Mouse (Mus musculus): ENCODE results near the gene Nabp2.

The Nabp2 gene

DNA sequence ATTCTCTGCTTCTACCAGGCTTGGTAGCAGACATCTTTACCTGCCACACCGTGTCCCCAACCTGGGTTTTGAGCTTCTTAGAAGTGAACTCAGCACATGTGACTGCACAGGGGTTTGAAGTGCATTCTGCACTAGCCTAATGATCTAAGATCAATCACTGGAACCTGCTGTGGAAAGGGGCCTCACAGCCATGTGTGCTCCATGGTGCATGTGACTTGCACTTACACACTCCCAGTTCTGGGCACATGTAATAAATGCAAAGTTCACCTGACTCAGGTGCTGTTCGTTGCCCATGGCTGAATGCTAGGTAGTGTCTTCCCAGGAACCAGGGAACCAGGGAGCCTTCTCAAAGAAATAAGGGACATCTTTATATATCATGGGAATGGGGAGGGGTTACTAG lies 22.1 kb upstream of the Nabp2 start:
- in situ Hi-C loops (cut with MboI, MseI): no loop called here

DNA sequence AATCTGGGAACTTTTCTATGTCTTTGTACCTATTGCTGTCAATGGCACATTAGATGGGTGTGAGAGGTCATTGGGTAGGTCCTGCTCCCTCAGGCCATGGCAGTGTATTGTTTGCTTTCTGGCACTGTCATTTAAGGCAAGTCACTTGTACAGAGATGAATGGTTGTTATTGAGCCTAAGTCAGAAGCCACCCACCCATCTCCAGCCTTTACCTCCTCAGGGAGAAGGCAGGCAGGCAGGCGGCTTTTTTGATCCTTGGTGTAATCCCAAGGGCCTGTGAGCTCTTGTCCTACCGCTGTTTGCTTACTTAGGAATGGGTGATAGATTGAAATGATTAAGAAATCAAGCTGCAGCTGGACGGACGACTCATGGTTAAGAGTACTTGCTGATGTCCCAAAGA lies 18.2 kb upstream of the Nabp2 start:
- in situ Hi-C loops (cut with MboI, MseI): no loop called here

DNA sequence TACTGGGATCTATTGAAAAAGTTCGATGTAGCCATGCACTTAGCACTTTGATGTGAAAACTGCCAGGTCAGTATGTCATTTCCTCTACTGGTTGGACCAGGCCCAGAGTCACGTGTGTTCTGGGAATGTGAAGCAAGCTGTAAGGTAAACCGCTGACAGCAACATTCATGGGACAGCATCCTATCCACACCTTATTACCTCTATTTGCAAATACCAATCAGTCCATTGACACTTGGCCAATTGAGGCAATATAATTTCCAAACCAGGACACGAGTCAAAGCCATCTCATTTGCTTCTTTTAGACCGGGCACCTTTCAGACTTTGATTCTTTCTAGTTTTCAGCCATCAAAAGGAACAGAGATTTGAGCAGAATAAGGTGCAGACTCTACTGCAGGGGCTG lies 17.8 kb upstream of the Nabp2 start:
- in situ Hi-C loops (cut with MboI, MseI): no loop called here

- in situ Hi-C loops (cut with MboI, MseI): no loop called here
These were observed 14.0 kb upstream of the Nabp2 start for GRCm38 (mm10) chr10:128425260-128425659.

- in situ Hi-C loops (cut with MboI, MseI): no loop called here
These were observed 13.3 kb upstream of the Nabp2 start for GRCm38 (mm10) chr10:128424604-128425003.

DNA sequence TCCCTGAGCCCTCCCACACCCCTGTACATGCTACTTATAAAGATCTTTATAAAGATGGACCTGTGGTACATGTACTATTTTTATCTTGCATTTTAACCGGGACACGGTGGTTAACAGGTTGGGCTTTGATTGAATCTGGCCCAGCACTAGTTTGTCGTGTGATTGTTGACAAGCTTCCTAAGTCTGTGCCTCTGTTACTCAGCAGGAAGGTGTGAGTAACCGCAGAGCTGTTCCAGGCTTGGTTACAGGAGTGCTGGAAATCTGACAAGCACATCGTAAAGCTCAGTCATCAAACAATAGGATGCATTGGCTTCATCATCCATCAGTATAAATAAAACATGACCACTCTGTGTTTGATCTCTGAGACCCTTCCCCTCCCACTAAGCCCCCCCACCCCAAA lies 11.1 kb upstream of the Nabp2 start:
- in situ Hi-C loops (cut with MboI, MseI): no loop called here

GRCm38 (mm10) chr10:128414848-128415247 lies 3.6 kb upstream of the Nabp2 start:
- in situ Hi-C loops (cut with MboI, MseI): no loop called here

DNA sequence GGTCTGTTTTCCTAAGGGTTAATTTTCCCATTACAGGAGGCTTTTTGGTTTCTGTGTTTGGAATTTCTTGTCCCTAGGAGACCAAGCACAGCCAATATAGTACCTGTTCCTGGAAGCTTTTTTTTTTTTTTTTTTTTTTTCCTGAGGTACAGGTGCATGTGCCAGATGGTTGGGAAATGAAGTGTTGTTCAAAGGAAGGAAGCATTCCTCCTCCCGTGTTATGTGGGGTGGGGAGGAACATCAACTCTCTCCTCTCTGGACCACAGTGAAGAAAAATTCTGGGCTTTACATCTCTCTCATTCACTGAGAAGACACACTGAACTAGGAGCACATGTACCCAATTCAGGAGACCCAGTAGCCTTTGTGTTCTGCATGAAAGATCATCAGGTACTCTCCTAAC lies 1.8 kb upstream of the Nabp2 start:
- in situ Hi-C loops (cut with MboI, MseI): no loop called here

DNA sequence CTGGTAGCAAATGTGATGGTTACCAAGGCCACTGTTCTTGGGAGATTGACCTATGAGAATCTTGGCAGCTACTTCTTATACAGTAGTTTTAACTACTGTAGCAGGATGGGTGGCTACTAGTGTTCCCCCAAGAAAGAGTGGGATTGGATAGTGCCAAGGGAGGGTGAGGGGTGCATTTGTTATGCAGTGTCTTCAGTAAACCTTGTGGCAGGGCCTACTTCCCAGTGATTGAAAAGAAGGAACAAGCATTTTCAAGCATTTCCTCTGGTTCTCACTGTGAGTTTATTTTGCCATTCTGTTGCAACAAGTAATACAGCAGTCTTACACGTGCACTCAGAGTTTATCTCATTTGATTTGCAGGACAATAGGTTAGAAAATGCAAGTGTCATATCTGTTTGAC lies 1.3 kb upstream of the Nabp2 start:
- in situ Hi-C loops (cut with MboI, MseI): no loop called here

DNA sequence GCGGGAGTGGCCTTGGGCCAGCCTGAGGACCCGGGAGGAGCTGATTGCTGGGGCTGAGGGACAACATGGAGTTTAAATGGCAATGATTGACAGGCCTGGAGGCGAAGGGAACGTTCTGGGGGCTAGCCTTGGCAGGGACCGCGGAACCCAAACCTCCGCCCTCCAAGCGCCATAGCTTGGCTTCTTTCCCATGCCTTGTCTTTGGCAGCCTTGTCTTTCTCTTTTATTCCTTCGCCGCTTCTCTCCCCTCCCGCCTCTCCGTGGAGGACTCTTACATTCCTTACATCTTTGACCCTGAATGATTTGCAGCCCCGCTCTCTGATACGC lies 726 bp upstream of the Nabp2 start:
- in situ Hi-C loops (cut with MboI, MseI): no loop called here

- in situ Hi-C loops (cut with MboI, MseI): no loop called here
These were observed 789 bp downstream of the Nabp2 start for GRCm38 (mm10) chr10:128410560-128410845.

DNA sequence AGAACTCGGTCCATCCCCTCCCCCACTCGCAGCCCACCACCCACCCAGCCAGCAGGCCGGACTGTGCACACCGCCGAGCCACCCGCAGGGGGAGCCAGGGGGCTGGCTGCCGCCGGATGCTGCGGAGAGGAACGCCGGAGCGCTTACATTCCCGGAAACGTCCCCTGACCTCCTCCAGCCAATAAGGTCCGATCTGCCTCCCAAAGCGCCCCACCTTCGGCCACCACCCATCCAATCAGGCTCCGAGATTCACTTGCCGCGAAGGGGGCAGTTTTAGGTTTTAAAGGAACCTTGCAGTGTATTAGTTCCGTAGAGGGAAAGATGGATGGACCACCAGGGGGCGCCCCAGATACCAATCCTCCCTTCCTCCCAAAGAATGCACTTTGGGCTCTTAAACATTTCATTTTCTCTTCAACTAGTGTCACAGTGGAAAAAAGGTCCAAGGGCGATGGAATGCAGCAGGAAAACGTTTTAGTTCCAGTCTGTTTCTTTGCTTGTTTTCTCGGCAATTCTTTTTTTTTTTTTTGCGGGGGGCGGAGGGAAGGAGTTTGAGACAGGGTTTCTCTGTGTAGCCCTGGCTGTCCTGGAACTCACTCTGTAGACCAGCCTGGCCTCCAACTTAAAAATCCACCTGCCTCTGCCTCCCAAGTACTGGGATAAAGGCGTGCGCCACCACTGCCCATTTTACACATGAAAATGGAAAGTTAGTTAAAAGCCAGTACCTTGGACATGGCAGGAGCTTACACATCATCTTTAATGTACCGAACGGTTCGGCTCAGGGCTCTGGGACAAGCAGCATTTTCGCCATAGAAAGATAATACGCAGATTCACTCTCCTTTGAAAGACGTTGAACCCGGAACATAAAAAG lies 1.4 kb downstream of the Nabp2 start:
- in situ Hi-C loops (cut with MboI, MseI): loop anchor here in 1 of 2 experiments (5.0 kb wide), 2 partner anchors 42 to 137 kb away; partner anchors contain the start of genes Rpl41 and Zc3h10

GRCm38 (mm10) chr10:128408591-128409535 lies 2.4 kb downstream of the Nabp2 start:
- in situ Hi-C loops (cut with MboI, MseI): loop anchor here in 1 of 2 experiments (5.0 kb wide), 2 partner anchors 43 to 138 kb away; partner anchors contain the start of genes Rpl41 and Zc3h10

DNA sequence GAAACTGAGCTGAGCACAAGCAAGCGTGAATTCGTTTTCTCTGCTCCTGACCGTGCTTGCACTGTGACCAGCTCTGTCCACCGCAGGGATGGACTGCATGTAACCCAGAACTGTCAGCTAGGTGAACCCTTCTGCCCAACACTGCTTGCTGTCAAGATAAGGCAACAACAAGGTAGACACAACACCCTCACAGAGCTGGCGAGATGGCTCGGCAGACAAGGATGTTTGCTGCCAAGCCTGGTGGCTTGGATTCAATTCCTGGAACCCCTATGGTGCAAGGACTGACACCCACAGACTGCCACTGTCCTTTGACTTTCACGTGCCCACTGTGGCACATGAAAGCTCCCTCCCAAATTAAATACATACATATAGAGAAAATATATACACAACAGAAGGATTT lies 7.4 kb downstream of the Nabp2 start:
- in situ Hi-C loops (cut with MboI, MseI): no loop called here

- in situ Hi-C loops (cut with MboI, MseI): no loop called here
These were observed 9.7 kb downstream of the Nabp2 start for GRCm38 (mm10) chr10:128401638-128402037.

- in situ Hi-C loops (cut with MboI, MseI): no loop called here
These were observed 10.2 kb downstream of the Nabp2 start, which contains the start of gene Slc39a5 for GRCm38 (mm10) chr10:128401056-128401455. Slc39a5 (minus strand) TSS chr10:128401229.

- in situ Hi-C loops (cut with MboI, MseI): no loop called here
These were observed 11.0 kb downstream of the Nabp2 start for GRCm38 (mm10) chr10:128400338-128400737.

GRCm38 (mm10) chr10:128397466-128397865 lies 13.8 kb downstream of the Nabp2 start:
- in situ Hi-C loops (cut with MboI, MseI): no loop called here

GRCm38 (mm10) chr10:128396716-128397264 lies 14.5 kb downstream of the Nabp2 start:
- in situ Hi-C loops (cut with MboI, MseI): no loop called here

- in situ Hi-C loops (cut with MboI, MseI): no loop called here
These were observed 15.1 kb downstream of the Nabp2 start for GRCm38 (mm10) chr10:128396017-128396673.

DNA sequence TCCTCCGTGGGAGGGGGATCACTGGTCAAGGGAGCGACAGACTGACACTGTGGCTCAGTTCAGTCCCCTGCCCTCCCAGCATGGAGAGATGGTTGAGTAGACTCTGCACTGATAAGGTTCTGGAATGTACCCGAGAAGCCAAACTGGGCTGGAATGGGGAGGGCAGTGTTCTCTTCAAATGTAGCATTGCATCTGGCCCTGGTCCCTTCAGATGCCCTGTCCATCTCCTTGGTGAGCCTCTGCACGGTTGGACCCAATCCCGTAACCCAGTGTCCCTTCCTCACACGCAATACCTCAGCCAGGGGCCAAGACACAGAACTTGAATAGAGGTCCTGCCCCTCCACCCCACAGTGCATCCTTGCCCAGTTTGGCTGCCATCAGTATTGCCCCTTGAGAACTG lies 19.4 kb downstream of the Nabp2 start:
- in situ Hi-C loops (cut with MboI, MseI): no loop called here

GRCm38 (mm10) chr10:128390366-128390765 lies 20.9 kb downstream of the Nabp2 start:
- in situ Hi-C loops (cut with MboI, MseI): no loop called here

All from T-helper 17 cell (primary cell).